Mouse (Mus musculus): Measurements from ENCODE around the gene Adamts14.

Gene Adamts14

GRCm38 (mm10) chr10:61232858-61233567 is 40.2 kb downstream of the Adamts14 start:
- DNase-seq (ENCODE audit: low spot score in 2 of 2), result no peak

GRCm38 (mm10) chr10:61231756-61232155 is 41.5 kb downstream of the Adamts14 start:
- no peak for DNase-seq (ENCODE audit: low spot score in 2 of 2)

- DNase-seq (ENCODE audit: low spot score in 2 of 2), result no peak
Measured at GRCm38 (mm10) chr10:61226784-61227396, 46.3 kb downstream of the Adamts14 start.

- DNase-seq (ENCODE audit: low spot score in 2 of 2), result no peak
Measured at GRCm38 (mm10) chr10:61225694-61226093, 47.5 kb downstream of the Adamts14 start.

GRCm38 (mm10) chr10:61219318-61219717 is 53.9 kb downstream of the Adamts14 start:
- DNase-seq (ENCODE audit: low spot score in 2 of 2), result no peak

GRCm38 (mm10) chr10:61216163-61216562 is 57.1 kb downstream of the Adamts14 start:
- no peak for DNase-seq (ENCODE audit: low spot score in 2 of 2)

- no peak for DNase-seq (ENCODE audit: low spot score in 2 of 2)
Measured at GRCm38 (mm10) chr10:61215658-61216057, 57.6 kb downstream of the Adamts14 start.

- no peak for DNase-seq (ENCODE audit: low spot score in 2 of 2)
Measured at GRCm38 (mm10) chr10:61212817-61213216, 60.4 kb downstream of the Adamts14 start.

- DNase-seq (ENCODE audit: low spot score in 2 of 2), result peak in 1 of 2 experiments; percentile 33
Measured at GRCm38 (mm10) chr10:61211743-61212142, 61.5 kb downstream of the Adamts14 start.

- DNase-seq (ENCODE audit: low spot score in 2 of 2), result no peak
Measured at GRCm38 (mm10) chr10:61211105-61211504, 62.1 kb downstream of the Adamts14 start.

- DNase-seq (ENCODE audit: low spot score in 2 of 2), result no peak
Measured at GRCm38 (mm10) chr10:61208114-61208684, 65.0 kb downstream of the Adamts14 start.

- DNase-seq (ENCODE audit: low spot score in 2 of 2), result no peak
Measured at GRCm38 (mm10) chr10:61203930-61204329, 69.3 kb downstream of the Adamts14 start.

- no peak for DNase-seq (ENCODE audit: low spot score in 2 of 2)
Measured at GRCm38 (mm10) chr10:61201596-61202318, 71.5 kb downstream of the Adamts14 start.

- no peak for DNase-seq (ENCODE audit: low spot score in 2 of 2)
Measured at GRCm38 (mm10) chr10:61200998-61201397, 72.2 kb downstream of the Adamts14 start.

GRCm38 (mm10) chr10:61200232-61200820 is 72.9 kb downstream of the Adamts14 start:
- no peak for DNase-seq (ENCODE audit: low spot score in 2 of 2)

- peak; percentile 44 to 50 for DNase-seq (ENCODE audit: low spot score in 2 of 2)
Measured at GRCm38 (mm10) chr10:61199566-61200213, 73.5 kb downstream of the Adamts14 start.

- DNase-seq (ENCODE audit: low spot score in 2 of 2), result no peak
Measured at GRCm38 (mm10) chr10:61195718-61196291, 77.4 kb downstream of the Adamts14 start.

GRCm38 (mm10) chr10:61195216-61195615 is 78.0 kb downstream of the Adamts14 start:
- no peak for DNase-seq (ENCODE audit: low spot score in 2 of 2)

GRCm38 (mm10) chr10:61194611-61195010 is 78.6 kb downstream of the Adamts14 start:
- DNase-seq (ENCODE audit: low spot score in 2 of 2), result no peak

GRCm38 (mm10) chr10:61188010-61188409 is 85.2 kb downstream of the Adamts14 start:
- DNase-seq (ENCODE audit: low spot score in 2 of 2), result no peak

GRCm38 (mm10) chr10:61187001-61187400 is 86.2 kb downstream of the Adamts14 start:
- DNase-seq (ENCODE audit: low spot score in 2 of 2), result no peak

Measured in urinary bladder, adult 18-20 months (tissue).